13 mouse cellular contexts compared by ENCODE assay signal in the genomic region with DNA sequence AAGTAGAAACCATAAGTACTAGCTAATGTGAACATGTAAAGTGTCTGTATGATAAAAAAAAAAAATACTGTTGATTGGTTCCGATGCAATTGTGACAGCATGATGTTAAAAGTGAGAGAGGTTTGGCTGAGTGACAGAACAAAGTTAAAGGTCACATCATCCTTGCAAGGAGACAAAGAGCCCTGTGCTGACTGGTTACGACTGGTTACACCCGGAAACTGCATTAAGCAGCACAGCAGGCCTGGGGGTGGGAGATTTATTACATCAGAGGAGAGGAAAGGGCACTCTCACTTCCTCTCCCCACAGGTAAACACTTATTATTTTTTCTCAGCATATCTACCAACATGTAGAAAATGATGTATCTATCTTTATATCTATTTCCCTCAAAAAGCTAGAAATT.
DNase-seq lines count a peak whose midpoint lies in the region; ATAC-seq and TF ChIP-seq lines count a peak whose summit lies in the region.
"Had no signal": no experiment of that assay in that cellular context is flagged by ENCODE, and none has a peak within 500 bp of the region (broad histone marks: within the 10 kb centered on the region; RNA-seq: fewer than 3 reads in every experiment).

No protein-coding gene starts in this region.

- H3K9ac ChIP-seq in intestine, embryonic 14.5 days (ENCODE audit: low read length) = no peak overlapping the region
- no peak overlapping the region for H3K9ac ChIP-seq in intestine, embryonic 16.5 days (ENCODE audit: low read depth, low read length)
- no peak overlapping the region for H3K9ac ChIP-seq in ES-Bruce4 (ENCODE audit: low read depth, poor library complexity, severe bottlenecking)
- H3K9ac ChIP-seq: forebrain, embryonic 15.5 days had no signal

- no peak overlapping the region for H3K4me2 ChIP-seq in intestine, embryonic 14.5 days (ENCODE audit: low read length)
- no peak overlapping the region for H3K4me2 ChIP-seq in intestine, embryonic 16.5 days (ENCODE audit: low read depth, low read length)
- H3K4me2 ChIP-seq: forebrain, embryonic 15.5 days had no signal

- no peaks in the 10 kb centered on the region for H3K4me1 ChIP-seq in intestine, embryonic 14.5 days (replicated peaks; ENCODE audit: control insufficient read depth, insufficient read depth, low read length)
- no peaks in the 10 kb centered on the region for H3K4me1 ChIP-seq in intestine, embryonic 16.5 days (ENCODE audit: control insufficient read depth, insufficient read depth, low read length)
- no peaks in the 10 kb centered on the region for H3K4me1 ChIP-seq in ES-Bruce4 (ENCODE audit: control insufficient read depth, insufficient read depth, low read length)
- H3K4me1 ChIP-seq: forebrain, embryonic 15.5 days had no signal

- no peak for TF ChIP-seq CTCF in ES-Bruce4 (IDR thresholded peaks at IDR 0.05; ENCODE audit: low read depth, low read length)

- peak; percentile 80; the same call in 1 of the 2 replicates for TF ChIP-seq EP300 in ES-Bruce4 (IDR thresholded peaks at IDR 0.05; ENCODE audit: insufficient read depth, low read depth, low read length)

- H3K27ac ChIP-seq in intestine, embryonic 14.5 days (ENCODE audit: low read depth) = no peak overlapping the region
- no peak overlapping the region for H3K27ac ChIP-seq in intestine, embryonic 16.5 days (ENCODE audit: low read length)
- H3K27ac ChIP-seq in ES-Bruce4 (ENCODE audit: insufficient read depth, low read length) = no peak overlapping the region
- H3K27ac ChIP-seq: forebrain, embryonic 15.5 days; kidney, postnatal 0 days had no signal

- DNase-seq in intestine, embryonic 14.5 days (ENCODE audit: low spot score) = no peak
- peak; percentile 71 for DNase-seq in embryo, embryonic 10.5 days (ENCODE audit: low spot score)
- peak; percentile 31 to 40 for DNase-seq in kidney, postnatal 25 days
- no peak for DNase-seq in cerebellum, postnatal 10 days
- no peak for DNase-seq in cerebellum, postnatal 4 days (ENCODE audit: low spot score in 2 of 2)
- DNase-seq in left cerebral cortex, adult 8-10 months (ENCODE audit: low spot score in 2 of 2) = no peak
- DNase-seq: cerebellum, adult 18-20 months; lung, adult 18-20 months; thymus, postnatal 4 days had no signal

- H3K27me3 ChIP-seq in intestine, embryonic 14.5 days (replicated peaks; ENCODE audit: control insufficient read depth, insufficient read depth, low read length) = no peaks in the 10 kb centered on the region
- H3K27me3 ChIP-seq in intestine, embryonic 16.5 days (replicated peaks; ENCODE audit: control insufficient read depth, insufficient read depth, low read length) = no peaks in the 10 kb centered on the region
- no peaks in the 10 kb centered on the region for H3K27me3 ChIP-seq in ES-Bruce4 (ENCODE audit: control insufficient read depth, insufficient read depth, low read length, poor library complexity, severe bottlenecking)
- H3K27me3 ChIP-seq: forebrain, embryonic 15.5 days had no signal

- H3K9me3 ChIP-seq in intestine, embryonic 14.5 days (ENCODE audit: control insufficient read depth, low read length) = no peaks in the 10 kb centered on the region
- no peaks in the 10 kb centered on the region for H3K9me3 ChIP-seq in intestine, embryonic 16.5 days (ENCODE audit: control insufficient read depth, low read length)
- H3K9me3 ChIP-seq in ES-Bruce4 (replicated peaks; ENCODE audit: control insufficient read depth, insufficient read depth, low read length, poor library complexity, severe bottlenecking) = peaks cover 2% of the 10 kb centered on the region; the same call in 1 of the 2 replicates
- H3K9me3 ChIP-seq: forebrain, embryonic 15.5 days had no signal

- WGBS in intestine, embryonic 14.5 days = 31% methylated on average over 3 of the region's 3 CpGs
- WGBS in intestine, embryonic 16.5 days = 25% methylated on average over 3 of the region's 3 CpGs

- no peaks in the 10 kb centered on the region for H3K36me3 ChIP-seq in intestine, embryonic 14.5 days (ENCODE audit: control insufficient read depth, insufficient read depth, low read length)
- no peaks in the 10 kb centered on the region for H3K36me3 ChIP-seq in intestine, embryonic 16.5 days (ENCODE audit: control insufficient read depth, insufficient read depth, low read length)
- H3K36me3 ChIP-seq in ES-Bruce4 (ENCODE audit: control insufficient read depth, insufficient read depth, low read length, poor library complexity, severe bottlenecking) = no peaks in the 10 kb centered on the region
- H3K36me3 ChIP-seq: forebrain, embryonic 15.5 days had no signal

- no peak overlapping the region for H3K4me3 ChIP-seq in intestine, embryonic 14.5 days (ENCODE audit: low read depth, low read length)
- H3K4me3 ChIP-seq in intestine, embryonic 16.5 days (ENCODE audit: low read length) = no peak overlapping the region
- no peak overlapping the region for H3K4me3 ChIP-seq in ES-Bruce4 (ENCODE audit: low read depth, low read length)
- H3K4me3 ChIP-seq: forebrain, embryonic 15.5 days had no signal

- TF ChIP-seq POLR2A in ES-Bruce4 (IDR thresholded peaks at IDR 0.05; ENCODE audit: insufficient read depth, low read length) = no peak

- 0 out of 2 replicates have a peak, but pooled peaks have one; percentile 40 for ATAC-seq in intestine, embryonic 14.5 days (replicated peaks; ENCODE audit: low FRiP score, low TSS enrichment, low read depth)
- ATAC-seq in intestine, embryonic 16.5 days = no peak; the same call in 1 of the 2 replicates
- ATAC-seq: forebrain, embryonic 15.5 days had no signal

Comparison
In these comparisons a context has a peak if more than half of its experiments do, and no peak if none do; other contexts are left out.
1. DNase-seq: peak in embryo, embryonic 10.5 days (single experiment) and kidney, postnatal 25 days (2 of 2); none in intestine, embryonic 14.5 days (single experiment), cerebellum, postnatal 10 days (0 of 2), cerebellum, postnatal 4 days (0 of 2) and left cerebral cortex, adult 8-10 months (0 of 2).